Mouse (Mus musculus) right cerebral cortex, postnatal 4 days (tissue): ENCODE data around the gene Stxbp5l.
"Not testable (repeated sequence)": the region's sequence is repeated elsewhere in the genome, so short reads cannot be mapped to it uniquely, and the experiment has no call there.

ENCODE experiments used
- DNase-seq: peaks from one replicate; pipeline ENCODE4 v3.0.0-alpha.2; 2022

Stxbp5l gene

GRCm38 (mm10) chr16:37384821-37385344, at the start of gene Stxbp5l:
TSS of gene Stxbp5l (minus strand) at chr16:37384962.
- DNase-seq, result peak; percentile 94

- peak; percentile 6 for DNase-seq
Observed at GRCm38 (mm10) chr16:37433418-37434204, 48.8 kb upstream of the Stxbp5l start.

- no peak for DNase-seq
Observed at GRCm38 (mm10) chr16:37425434-37425833, 40.7 kb upstream of the Stxbp5l start.

GRCm38 (mm10) chr16:37422874-37423273, 38.1 kb upstream of the Stxbp5l start:
- no peak for DNase-seq

- DNase-seq, result no peak
Observed at GRCm38 (mm10) chr16:37421851-37422250, 37.1 kb upstream of the Stxbp5l start.

- no peak for DNase-seq
Observed at GRCm38 (mm10) chr16:37420512-37420911, 35.8 kb upstream of the Stxbp5l start.

GRCm38 (mm10) chr16:37405536-37405935, 20.8 kb upstream of the Stxbp5l start:
- DNase-seq, result peak; percentile 3

GRCm38 (mm10) chr16:37404922-37405321, 20.2 kb upstream of the Stxbp5l start:
- no peak for DNase-seq

- DNase-seq, result no peak
Observed at GRCm38 (mm10) chr16:37389964-37390363, 5.2 kb upstream of the Stxbp5l start.

GRCm38 (mm10) chr16:37389201-37389905, 4.6 kb upstream of the Stxbp5l start:
- DNase-seq, result no peak

GRCm38 (mm10) chr16:37384369-37384768, 393 bp downstream of the Stxbp5l start:
- peak; percentile 59 for DNase-seq

- no peak for DNase-seq
Observed at GRCm38 (mm10) chr16:37383426-37383825, 1.3 kb downstream of the Stxbp5l start.

- DNase-seq, result no peak
Observed at GRCm38 (mm10) chr16:37372716-37373115, 12.0 kb downstream of the Stxbp5l start.

- no peak for DNase-seq
Observed at GRCm38 (mm10) chr16:37367426-37367825, 17.3 kb downstream of the Stxbp5l start.

GRCm38 (mm10) chr16:37363958-37364357, 20.8 kb downstream of the Stxbp5l start:
- DNase-seq, result no peak

GRCm38 (mm10) chr16:37355621-37356020, 29.1 kb downstream of the Stxbp5l start:
- DNase-seq, result no peak

- peak; percentile 20 for DNase-seq
Observed at GRCm38 (mm10) chr16:37347092-37347491, 37.7 kb downstream of the Stxbp5l start.

- no peak for DNase-seq
Observed at GRCm38 (mm10) chr16:37344960-37345359, 39.8 kb downstream of the Stxbp5l start.

- not testable (repeated sequence) for DNase-seq
Observed at GRCm38 (mm10) chr16:37341446-37341845, 43.3 kb downstream of the Stxbp5l start.

- DNase-seq, result no peak
Observed at GRCm38 (mm10) chr16:37338177-37338576, 46.6 kb downstream of the Stxbp5l start.

GRCm38 (mm10) chr16:37337529-37337928, 47.2 kb downstream of the Stxbp5l start:
- no peak for DNase-seq

GRCm38 (mm10) chr16:37304441-37304840, 80.3 kb downstream of the Stxbp5l start:
- DNase-seq, result no peak

GRCm38 (mm10) chr16:37292593-37292992, 92.2 kb downstream of the Stxbp5l start:
- no peak for DNase-seq

- DNase-seq, result no peak
Observed at GRCm38 (mm10) chr16:37280206-37280605, 104.6 kb downstream of the Stxbp5l start.
